Mouse (Mus musculus): ENCODE measurements around the gene Tectb.

GRCm38 (mm10) chr19:55164162-55164561 is 16.4 kb upstream of the Tectb start:
- no peak for TF ChIP-seq CTCF (IDR thresholded peaks at IDR 0.05; ENCODE audit: low read depth, low read length)
- TF ChIP-seq POLR2A (IDR thresholded peaks at IDR 0.05; ENCODE audit: extremely low read depth, insufficient read depth, low read length): no peak

All from liver, adult 2 months (tissue).